Mouse (Mus musculus) forebrain, embryonic 11.5 days (tissue): ENCODE data around the gene Tmprss9. TPM values are rescaled to one million over a fixed set of nuclear protein-coding genes. Genes with fewer than 3 reads are reported as not detected.

Source experiments
- ATAC-seq: fragments of 200-750 bp; cut with Nextera tagmentation; replicated peaks from 2 replicates; pipeline ENCODE4 v1.8.0; 2017; ENCODE audit warnings: moderate TSS enrichment; ENCODE audit not compliant: low FRiP score
- DNase-seq: peaks from one replicate; pipeline ENCODE4 v3.0.0-alpha.2; 2017; ENCODE audit warnings: low spot score
- H3K27ac ChIP-seq: fragments of 300-500 bp; sonication (generic); 2 replicates; pipeline ENCODE4 v1.5.1; 2014; ENCODE audit warnings: low read depth, low read length
- H3K27me3 ChIP-seq: fragments of 300-500 bp; sonication (generic); 2 replicates; pipeline ENCODE4 v1.6.1; 2014; ENCODE audit warnings: mild to moderate bottlenecking, low read length, mixed read lengths; ENCODE audit not compliant: control insufficient read depth, insufficient read depth
- H3K36me3 ChIP-seq: fragments of 300-500 bp; sonication (generic); 2 replicates; pipeline ENCODE4 v1.6.1; 2014; ENCODE audit warnings: mild to moderate bottlenecking, low read length, moderate library complexity, mixed read lengths; ENCODE audit not compliant: control insufficient read depth, insufficient read depth
- H3K4me1 ChIP-seq: fragments of 300-500 bp; sonication (generic); replicated peaks from 2 replicates; pipeline ENCODE4 v1.6.1; 2014; ENCODE audit warnings: low read length, mixed read lengths; ENCODE audit not compliant: control insufficient read depth, insufficient read depth
- H3K4me2 ChIP-seq: fragments of 300-500 bp; sonication (generic); 2 replicates; pipeline ENCODE4 v1.6.1; 2014; ENCODE audit warnings: low read depth, mild to moderate bottlenecking, low read length, moderate library complexity, mixed read lengths; ENCODE audit not compliant: severe bottlenecking
- H3K4me3 ChIP-seq: fragments of 300-500 bp; sonication (generic); 2 replicates; pipeline ENCODE4 v1.5.1; 2014; ENCODE audit warnings: low read depth, low read length
- H3K9ac ChIP-seq: fragments of 300-500 bp; sonication (generic); 2 replicates; pipeline ENCODE4 v1.6.1; 2014; ENCODE audit warnings: low read length
- H3K9me3 ChIP-seq: fragments of 300-500 bp; sonication (generic); 2 replicates; pipeline ENCODE4 v1.6.1; 2016; ENCODE audit warnings: low read length, mixed read lengths; ENCODE audit not compliant: control insufficient read depth
- WGBS: fragments of 180-500 bp; shearing (Covaris S2); extraction: QIAGEN DNeasy Blood & Tissue Kit; methylation state at CpG from one replicate; pipeline ENCODE4 v1.1.7; 2014; 5-methylcytosine and 5-hydroxymethylcytosine counted together
- microRNA counts: library from miRNA; unstranded; fragments of <30 nt; microRNA quantifications from one replicate; lab custom pipeline; 2015
- microRNA-seq: library from miRNA; unstranded; fragments of <30 nt; microRNA quantifications from one replicate; pipeline ENCODE4, GENCODE M21; 2016; ENCODE audit not compliant: insufficient number of aligned reads
- polyA plus RNA-seq: library from polyadenylated mRNA; unstranded; fragments of >200 nt; fragmentation: Nextera tagmentation; extraction: Ambion mirVana; gene quantifications from 2 replicates; pipeline ENCODE4 v1.2.1, GENCODE M21; 2014

Gene Tmprss9
- polyA plus RNA-seq, 1 experiment from 2014 or later: 0.08 TPM

DNA sequence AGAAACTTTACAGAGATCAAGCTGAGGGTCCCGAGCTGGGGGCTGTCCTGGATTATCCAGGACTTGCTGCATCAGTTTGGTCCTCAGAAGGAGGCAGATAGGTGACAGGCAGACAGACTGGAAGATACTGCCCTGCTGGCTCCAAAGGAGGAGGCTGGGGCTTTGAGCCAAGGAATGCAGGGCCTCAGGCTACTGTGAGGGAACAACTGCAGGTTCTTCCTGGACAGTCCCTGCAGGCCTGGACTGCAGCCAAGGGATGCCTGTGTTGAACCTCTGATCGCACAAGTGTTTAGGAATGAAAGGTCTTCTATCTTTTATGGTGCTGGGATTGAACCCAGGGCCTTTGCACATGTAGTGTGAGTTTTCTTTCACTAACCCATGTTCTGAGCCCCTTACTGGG is 76.2 kb downstream of the Tmprss9 start:
- no peaks in the 10 kb centered on the region for H3K9me3 ChIP-seq
- no peaks in the 10 kb centered on the region for H3K36me3 ChIP-seq
- DNase-seq: no peak
- ATAC-seq: no peak
- WGBS: 57% methylated on average over 2 of the region's 2 CpGs
- no peak overlapping the region for H3K9ac ChIP-seq
- H3K27ac ChIP-seq: no peak overlapping the region
- no peak overlapping the region for H3K4me3 ChIP-seq
- no peaks in the 10 kb centered on the region for H3K4me1 ChIP-seq
- no peak overlapping the region for H3K4me2 ChIP-seq
- no peaks in the 10 kb centered on the region for H3K27me3 ChIP-seq

DNA sequence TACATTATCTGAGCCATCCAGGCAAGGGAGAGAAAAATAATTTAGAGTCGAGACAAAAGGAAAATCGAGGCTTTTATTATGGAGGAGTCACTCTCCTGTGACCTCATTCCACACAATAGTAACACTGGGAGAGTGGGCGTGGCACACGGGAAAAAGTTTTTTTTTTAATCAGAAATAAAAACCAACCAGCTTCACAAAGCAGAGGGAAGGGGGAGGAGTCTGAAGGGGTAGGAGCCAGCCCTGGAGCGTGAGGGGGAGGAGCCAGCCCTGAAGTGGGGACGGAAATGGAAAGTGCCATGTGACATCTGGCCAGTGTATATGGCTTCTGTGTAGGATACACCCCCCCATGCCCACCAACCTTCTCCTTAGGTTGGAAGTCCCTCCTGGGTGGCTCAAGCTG is 76.9 kb downstream of the Tmprss9 start:
- no peak overlapping the region for H3K27ac ChIP-seq
- no peak overlapping the region for H3K4me3 ChIP-seq
- H3K9ac ChIP-seq: no peak overlapping the region
- H3K4me2 ChIP-seq: no peak overlapping the region
- WGBS: 24% methylated on average over 6 of the region's 6 CpGs
- DNase-seq (no peak), ATAC-seq (no peak)
- no peaks in the 10 kb centered on the region for H3K27me3 ChIP-seq
- no peaks in the 10 kb centered on the region for H3K4me1 ChIP-seq
- no peaks in the 10 kb centered on the region for H3K9me3 ChIP-seq
- no peaks in the 10 kb centered on the region for H3K36me3 ChIP-seq

DNA sequence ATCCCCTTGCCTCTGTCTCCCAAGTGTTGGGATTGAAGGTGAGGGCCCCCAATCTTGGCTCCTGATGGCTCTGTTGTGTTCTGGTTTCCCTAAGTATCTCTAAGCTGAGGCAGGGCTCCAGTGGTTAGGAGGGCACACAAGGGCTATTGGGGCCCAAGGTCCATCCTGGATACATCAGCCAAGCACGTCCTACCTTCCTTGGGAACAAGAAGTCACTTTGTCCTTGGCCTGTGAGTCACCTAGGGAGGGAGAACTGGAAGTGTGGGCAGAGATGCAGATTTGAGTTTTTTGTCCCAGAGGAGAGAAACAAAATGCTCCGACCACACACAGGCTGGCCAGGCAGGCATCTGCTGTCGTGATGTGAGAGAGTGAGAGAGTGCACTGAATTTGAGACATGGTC is 77.4 kb downstream of the Tmprss9 start:
- no peaks in the 10 kb centered on the region for H3K36me3 ChIP-seq
- no peaks in the 10 kb centered on the region for H3K4me1 ChIP-seq
- no peak overlapping the region for H3K4me3 ChIP-seq
- no peaks in the 10 kb centered on the region for H3K9me3 ChIP-seq
- DNase-seq (no peak), ATAC-seq (no peak)
- H3K27me3 ChIP-seq: no peaks in the 10 kb centered on the region
- H3K9ac ChIP-seq: no peak overlapping the region
- H3K4me2 ChIP-seq: no peak overlapping the region
- no peak overlapping the region for H3K27ac ChIP-seq
- 68% methylated on average over 3 of the region's 3 CpGs for WGBS

MicroRNAs within 50 kb of the gene (microRNA counts, 519-probe panel; counts per million panel counts)
- 31.2 counts per million for microRNA mmu-miR-1982 (lab: Ali Mortazavi, UCI)

Small RNAs within 50 kb of the gene (microRNA-seq; reads per million reads assigned to microRNA genes)
- 5.0 reads per million for gene Mir1982

Other genes with a start within 250 kb of the Tmprss9 start
- 134 TPM in 2 replicates for gene Csnk1g2, start 249.0 kb upstream of the Tmprss9 start, polyA plus RNA-seq
- gene Btbd2, start 214.8 kb upstream of the Tmprss9 start, polyA plus RNA-seq: 78.3 and 97.3 TPM in 2 replicates
- 85.1 and 87.0 TPM in 2 replicates for gene Mknk2, start 193.7 kb upstream of the Tmprss9 start, polyA plus RNA-seq
- gene Mob3a, start 169.9 kb upstream of the Tmprss9 start, polyA plus RNA-seq: 57.9 and 61.1 TPM in 2 replicates
- gene Izumo4, start 169.7 kb upstream of the Tmprss9 start, polyA plus RNA-seq: 4.8 and 7.2 TPM in 2 replicates
- gene Ap3d1, start 129.6 kb upstream of the Tmprss9 start, polyA plus RNA-seq: 84.2 and 86.3 TPM in 2 replicates
- gene Dot1l, start 116.6 kb upstream of the Tmprss9 start, polyA plus RNA-seq: 34.5 and 34.9 TPM in 2 replicates
- gene Sf3a2, start 73.7 kb upstream of the Tmprss9 start, polyA plus RNA-seq: 116 and 119 TPM in 2 replicates
- gene Plekhj1, start 73.2 kb upstream of the Tmprss9 start, polyA plus RNA-seq: 160 and 163 TPM in 2 replicates
- gene Amh, start 66.6 kb upstream of the Tmprss9 start, polyA plus RNA-seq: 0.15 and 0.16 TPM in 2 replicates
- gene Jsrp1, start 58.4 kb upstream of the Tmprss9 start, polyA plus RNA-seq: 0.47 and 0.59 TPM in 2 replicates
- gene Oaz1, start 45.2 kb upstream of the Tmprss9 start, polyA plus RNA-seq: 1,775 and 1,994 TPM in 2 replicates
- 1.2 and 2.1 TPM in 2 replicates for gene Lingo3, start 27.8 kb upstream of the Tmprss9 start, polyA plus RNA-seq
- 308 and 322 TPM in 2 replicates for gene Lsm7, start 16.6 kb upstream of the Tmprss9 start, polyA plus RNA-seq
- 37.0 and 39.8 TPM in 2 replicates for gene Sppl2b, start 16.6 kb upstream of the Tmprss9 start, polyA plus RNA-seq
- gene Timm13, start 29.1 kb downstream of the Tmprss9 start, polyA plus RNA-seq: 313 and 317 TPM in 2 replicates
- gene Lmnb2, start 46.4 kb downstream of the Tmprss9 start, polyA plus RNA-seq: 29.8 and 30.9 TPM in 2 replicates
- gene Gadd45b, start 58.2 kb downstream of the Tmprss9 start, polyA plus RNA-seq: 10.7 and 13.0 TPM in 2 replicates
- 8.0 and 9.2 TPM in 2 replicates for gene Gng7, start 143.1 kb downstream of the Tmprss9 start, polyA plus RNA-seq
- gene Diras1, start 153.8 kb downstream of the Tmprss9 start, polyA plus RNA-seq: 1.5 and 2.2 TPM in 2 replicates
- gene Slc39a3, start 165.6 kb downstream of the Tmprss9 start, polyA plus RNA-seq: 19.4 and 21.6 TPM in 2 replicates
- gene Sgta, start 188.3 kb downstream of the Tmprss9 start, polyA plus RNA-seq: 259 and 265 TPM in 2 replicates
- gene Thop1, start 198.2 kb downstream of the Tmprss9 start, polyA plus RNA-seq: 76.1 and 78.9 TPM in 2 replicates
- 0.33 and 0.49 TPM in 2 replicates for gene Creb3l3, start 227.0 kb downstream of the Tmprss9 start, polyA plus RNA-seq
- gene Map2k2, start 234.1 kb downstream of the Tmprss9 start, polyA plus RNA-seq: 212 and 232 TPM in 2 replicates